Mouse (Mus musculus): Measurements from ENCODE around the gene Mogat2. TPM values are rescaled to one million over a fixed set of nuclear protein-coding genes. Genes with fewer than 3 reads are reported as not detected.

Mogat2 gene
- under 1 TPM in 1 of 2 experiments, not detected in 1; 0.41 TPM for total RNA-seq (2021)
- long read RNA-seq, experiment 1: 0 reads
- long read RNA-seq, experiment 2: 0 reads

GRCm38 (mm10) chr7:99238417-99238816, at the start of gene Mogat2:
TSS of gene Mogat2 (minus strand) at chr7:99238619.
- no peak for DNase-seq

- DNase-seq: no peak
These were observed 48.9 kb upstream of the Mogat2 start for GRCm38 (mm10) chr7:99287287-99287686.

DNA sequence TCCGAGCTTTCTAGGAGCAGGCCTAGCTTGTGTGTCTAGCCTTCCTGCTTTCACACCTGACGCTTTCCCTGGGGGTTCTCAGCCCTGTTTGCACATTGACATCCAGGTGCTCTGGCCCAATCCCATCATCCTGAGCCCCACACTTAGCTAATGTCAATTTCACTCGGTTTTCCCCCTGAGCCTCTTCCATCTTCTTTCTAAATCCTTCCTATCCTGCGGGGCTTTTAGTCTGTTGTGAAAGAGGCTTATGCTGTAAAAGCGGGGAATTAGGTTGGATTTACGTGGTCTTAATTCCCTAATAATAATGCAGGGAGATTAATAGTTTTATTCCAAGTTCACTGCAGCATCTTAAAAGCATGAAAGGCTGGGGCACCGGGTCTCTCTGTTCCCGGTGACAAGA, 41.2 kb upstream of the Mogat2 start:
- DNase-seq: no peak

GRCm38 (mm10) chr7:99278309-99278708, 39.9 kb upstream of the Mogat2 start:
- no peak for DNase-seq

DNA sequence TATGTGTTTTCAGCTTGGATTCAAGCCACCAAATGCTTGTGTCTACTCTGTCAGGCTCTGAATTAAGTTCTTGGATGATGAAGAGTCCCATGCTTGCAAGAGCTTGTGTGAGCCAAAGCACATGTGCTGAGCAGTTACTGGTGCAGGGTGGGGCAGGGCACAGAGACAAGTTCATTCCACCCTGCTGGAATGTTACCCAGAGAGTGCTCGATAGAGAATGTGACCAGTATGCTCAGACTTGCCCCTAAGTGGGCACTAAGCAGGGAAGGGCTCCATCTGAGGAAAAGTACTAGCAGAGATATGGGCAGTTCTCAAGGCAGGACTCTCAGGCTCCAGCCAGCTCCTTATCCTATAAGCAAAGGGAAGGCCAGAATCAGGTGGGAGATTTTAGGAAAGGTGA, 38.3 kb upstream of the Mogat2 start:
- no peak for DNase-seq

DNA sequence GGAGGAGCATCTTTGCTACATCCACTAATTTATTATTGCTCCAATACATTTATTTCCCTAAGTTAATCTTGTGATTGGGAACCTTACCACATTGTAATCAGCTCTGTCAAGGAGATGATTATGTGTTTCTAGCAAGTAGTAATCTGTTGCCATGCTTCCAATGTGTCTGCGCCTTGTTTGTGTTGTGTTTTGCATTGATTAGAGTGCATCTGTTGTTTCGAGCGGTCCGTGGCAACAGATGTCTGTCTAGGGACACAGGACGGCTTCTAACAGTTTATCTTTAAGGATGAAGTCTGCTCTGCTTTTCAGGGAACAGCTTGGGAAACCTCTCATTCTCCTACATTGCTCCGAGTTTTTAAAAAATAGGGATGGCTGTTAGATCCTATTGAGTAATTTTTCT, 36.7 kb upstream of the Mogat2 start:
- DNase-seq: no peak

- no peak for DNase-seq
These were observed 33.2 kb upstream of the Mogat2 start for GRCm38 (mm10) chr7:99271630-99272029.

DNA sequence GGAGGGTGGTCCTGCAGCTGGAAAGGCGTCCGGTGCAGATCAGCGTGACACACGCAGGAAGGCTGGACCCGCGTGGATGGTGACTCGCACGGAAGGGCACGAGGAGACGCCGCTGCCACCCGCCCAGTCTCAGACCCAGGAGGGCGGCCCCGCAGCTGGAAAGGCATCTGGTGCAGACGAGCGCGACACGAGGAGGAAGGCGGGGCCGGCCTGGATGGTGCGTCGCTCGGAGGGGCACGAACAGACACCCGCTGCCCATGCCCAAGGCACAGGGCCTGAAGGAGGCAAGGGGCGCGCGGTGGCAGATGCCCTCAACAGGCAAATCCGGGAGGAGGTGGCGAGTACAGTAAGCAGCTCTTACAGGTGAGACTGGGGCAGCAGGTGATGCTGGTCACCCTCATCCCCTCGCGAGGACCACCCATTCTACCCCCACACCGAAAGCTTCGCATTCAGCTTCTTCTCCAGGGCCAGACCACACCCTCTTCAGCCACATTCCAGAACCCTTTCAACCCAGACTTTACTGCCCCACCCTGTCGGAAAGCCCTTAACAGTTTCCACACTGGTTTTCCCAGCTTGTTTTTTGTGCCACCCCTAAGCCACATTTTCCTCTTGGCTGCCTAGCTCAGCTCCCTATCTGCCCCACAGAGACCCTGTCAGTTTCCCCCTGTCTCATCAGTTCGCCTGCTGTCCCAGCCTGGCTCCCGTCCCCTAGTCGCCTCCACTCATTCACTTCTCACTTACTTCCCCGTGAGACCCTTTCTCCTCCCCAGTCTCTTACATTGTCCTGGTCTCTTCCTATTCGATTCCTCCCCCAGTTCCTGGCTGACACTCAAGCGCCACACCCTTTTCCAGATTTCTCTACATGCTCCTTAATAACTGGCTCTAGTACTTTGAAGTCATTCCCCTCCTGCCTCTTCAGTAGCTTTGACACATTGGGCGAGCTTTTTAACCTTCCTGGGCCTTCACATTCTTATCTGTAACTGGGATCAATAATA, 30.8 kb upstream of the Mogat2 start:
- peak; percentile 29 for DNase-seq

GRCm38 (mm10) chr7:99268506-99268900, 30.1 kb upstream of the Mogat2 start:
- DNase-seq: no peak

DNA sequence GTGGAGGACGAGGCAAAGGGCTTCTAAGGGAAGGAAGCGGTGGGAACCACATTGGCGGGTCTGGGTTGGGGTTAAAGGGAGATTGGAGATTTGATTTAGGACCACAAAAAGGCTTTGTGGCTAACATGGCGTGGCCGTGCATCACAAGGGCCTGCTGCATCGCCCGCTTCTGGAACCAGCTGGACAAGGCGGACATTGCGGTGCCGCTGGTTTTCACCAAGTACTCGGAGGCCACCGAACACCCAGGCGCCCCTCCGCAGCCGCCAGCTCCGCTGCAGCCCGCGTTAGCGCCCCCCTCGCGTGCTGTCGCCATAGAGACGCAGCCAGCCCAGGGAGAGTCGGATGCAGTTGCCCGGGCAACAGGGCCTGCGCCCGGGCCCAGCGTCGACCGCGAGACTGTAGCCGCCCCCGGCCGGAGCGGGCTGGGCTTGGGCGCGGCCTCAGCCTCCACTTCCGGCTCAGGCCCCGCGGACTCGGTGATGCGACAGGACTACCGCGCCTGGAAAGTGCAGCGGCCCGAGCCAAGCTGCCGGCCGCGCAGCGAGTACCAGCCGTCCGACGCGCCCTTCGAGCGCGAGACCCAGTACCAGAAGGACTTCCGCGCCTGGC, 29.6 kb upstream of the Mogat2 start:
- DNase-seq: peak; percentile 63

DNA sequence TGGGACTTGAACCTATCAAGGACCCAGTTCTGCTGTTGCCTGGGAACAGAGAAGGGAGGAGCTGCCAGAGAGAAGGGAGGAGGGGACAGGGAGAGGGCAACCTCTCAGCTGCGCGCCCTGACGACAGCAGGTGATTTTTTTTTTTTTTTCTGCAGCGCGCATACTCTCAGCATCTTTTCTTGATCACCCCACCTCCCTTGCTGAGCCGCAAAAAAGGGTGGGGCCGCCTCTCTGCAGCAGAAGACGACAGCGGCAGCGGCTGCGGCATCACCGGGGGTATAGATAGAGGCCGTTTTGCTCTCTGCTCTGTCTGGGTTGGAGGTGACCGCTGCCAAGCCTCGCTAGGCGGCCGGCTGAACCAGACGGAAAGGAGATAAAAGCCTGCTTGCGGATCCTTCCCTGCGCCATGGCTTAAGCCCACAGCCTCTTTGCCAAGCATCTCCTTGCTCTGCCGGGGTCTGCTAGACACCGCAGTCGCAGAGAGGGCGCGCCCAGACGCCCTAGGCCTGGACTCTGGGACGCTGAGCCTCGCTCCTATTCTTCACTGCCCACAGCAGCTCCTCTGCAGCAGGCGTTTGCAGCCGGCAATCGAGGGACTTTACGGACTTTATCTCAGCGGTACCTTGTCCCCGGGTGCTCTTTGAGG, 29.0 kb upstream of the Mogat2 start, which contains the start of gene Map6:
Gene Map6, plus strand, starts transcription at position 197 of the 646 bp plus-strand sequence.
- no peak for DNase-seq

GRCm38 (mm10) chr7:99264597-99264996, 26.2 kb upstream of the Mogat2 start:
- no peak for DNase-seq

DNA sequence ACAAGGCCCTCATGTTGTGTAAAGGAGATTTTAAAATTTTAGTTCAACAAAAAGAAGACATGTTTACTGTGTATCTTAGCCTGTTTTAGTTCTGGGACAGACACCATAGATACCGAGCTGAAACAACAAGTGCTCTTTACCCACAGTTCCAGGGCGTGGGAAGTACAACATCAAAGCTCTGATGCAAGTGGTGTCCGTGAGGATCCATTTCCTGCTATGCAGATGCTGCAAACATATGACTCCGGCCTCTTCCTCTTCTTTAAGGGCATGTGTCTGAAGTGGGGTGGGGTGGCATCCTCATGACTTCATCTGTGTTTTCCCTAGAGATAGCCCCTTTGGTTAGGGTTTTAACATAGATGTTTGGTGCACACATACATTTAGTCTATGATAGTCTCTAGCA, 25.1 kb upstream of the Mogat2 start:
- DNase-seq: no peak

- DNase-seq: no peak
These were observed 23.5 kb upstream of the Mogat2 start for GRCm38 (mm10) chr7:99261900-99262299.

DNA sequence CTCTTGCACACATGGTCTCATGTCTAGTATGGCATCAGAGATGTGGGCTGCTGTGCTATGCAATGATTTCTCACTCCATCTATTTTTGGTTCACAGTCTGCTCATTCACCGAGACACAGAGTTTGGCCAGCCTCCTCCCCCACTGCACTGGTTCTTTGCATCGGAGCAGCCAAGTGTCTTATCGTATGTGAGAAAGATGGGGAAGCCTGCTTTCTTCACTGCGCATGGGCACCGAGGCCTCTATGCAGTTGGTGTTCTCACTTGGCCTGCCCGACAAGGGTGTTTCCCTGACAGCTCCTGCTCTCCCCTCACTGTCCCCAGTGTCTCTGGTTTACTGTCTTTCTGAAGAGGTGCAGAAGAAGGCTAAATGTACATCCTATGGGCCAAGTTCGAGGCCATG, 16.6 kb upstream of the Mogat2 start:
- no peak for DNase-seq

- no peak for DNase-seq
These were observed 12.0 kb upstream of the Mogat2 start for GRCm38 (mm10) chr7:99250386-99250785.

DNA sequence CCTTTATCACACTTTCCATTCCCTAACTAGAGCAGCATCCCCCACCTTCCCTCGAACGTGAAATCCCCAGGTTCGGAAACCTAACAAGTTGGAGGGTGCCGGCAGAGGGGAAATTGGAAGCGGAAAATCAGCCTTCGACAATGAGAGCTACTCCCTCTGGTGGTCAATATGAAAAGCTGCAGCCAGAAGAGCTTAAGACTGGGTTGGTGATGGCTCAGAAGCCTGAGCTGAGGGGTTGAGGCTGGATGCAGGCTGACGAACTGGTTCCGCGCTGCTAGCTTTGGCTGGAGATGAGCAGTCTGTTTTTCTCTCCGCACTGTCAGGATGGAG, 11.1 kb upstream of the Mogat2 start:
- peak; percentile 30 for DNase-seq

DNA sequence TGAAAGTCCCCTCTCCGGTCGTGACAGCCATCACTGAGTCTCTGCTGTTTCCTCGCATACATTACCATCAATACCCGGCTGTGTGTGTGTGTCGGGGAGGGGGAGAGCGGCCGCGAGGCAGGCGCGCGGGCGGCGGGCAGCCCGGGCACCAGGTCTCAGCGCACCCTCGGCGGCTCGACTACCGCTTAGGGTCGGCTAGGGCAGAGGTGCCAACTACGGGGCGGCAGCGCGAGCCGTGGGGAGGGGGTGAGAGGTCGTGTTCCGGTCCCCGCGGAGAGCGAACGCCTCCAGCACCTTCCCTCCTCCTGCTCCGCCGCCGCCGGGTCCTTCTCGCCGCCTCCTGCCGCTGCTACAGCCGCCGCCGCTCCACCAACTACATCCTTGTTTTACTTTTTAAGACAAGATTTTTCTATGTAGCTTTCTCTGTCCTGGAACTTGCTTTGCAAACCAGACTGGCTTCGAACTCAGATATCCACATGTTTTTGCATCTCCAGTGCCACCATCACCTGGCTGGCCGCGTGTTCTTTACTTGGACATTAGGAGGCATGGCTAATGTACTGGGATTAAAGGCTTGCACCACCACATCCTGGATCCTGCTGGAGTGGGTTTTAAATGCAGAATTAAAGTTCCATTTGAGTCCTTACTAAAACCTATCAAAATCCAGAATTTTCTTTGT, 10.6 kb upstream of the Mogat2 start:
- DNase-seq: no peak

DNA sequence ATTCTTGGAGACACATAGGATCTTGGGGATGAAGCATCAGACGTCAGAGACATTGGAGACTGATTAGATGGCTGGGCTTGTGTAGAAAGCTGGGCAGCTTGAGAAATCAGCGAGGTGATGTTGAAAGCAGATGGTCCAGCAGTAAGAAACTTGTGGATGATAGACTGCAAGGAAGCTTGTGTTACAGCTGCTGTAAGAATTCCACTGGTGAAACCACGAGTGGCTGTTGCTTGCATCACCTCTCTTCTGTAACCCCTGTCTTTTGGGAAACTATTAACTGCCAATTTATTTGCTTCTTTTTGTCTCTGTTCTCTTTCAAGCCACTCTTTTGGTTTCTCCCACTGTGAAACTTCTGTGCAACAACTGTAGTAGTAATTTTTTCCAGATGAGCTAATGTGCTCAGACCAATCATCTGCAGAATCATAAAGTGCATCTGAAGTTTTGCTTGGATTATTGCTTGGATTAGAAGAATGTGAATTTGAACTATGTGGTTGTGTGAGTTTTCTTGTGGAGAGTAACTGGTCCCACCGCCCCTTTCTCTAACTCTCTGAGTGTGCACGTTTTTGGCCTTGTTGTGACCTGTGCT, 9.8 kb upstream of the Mogat2 start:
- DNase-seq: no peak

DNA sequence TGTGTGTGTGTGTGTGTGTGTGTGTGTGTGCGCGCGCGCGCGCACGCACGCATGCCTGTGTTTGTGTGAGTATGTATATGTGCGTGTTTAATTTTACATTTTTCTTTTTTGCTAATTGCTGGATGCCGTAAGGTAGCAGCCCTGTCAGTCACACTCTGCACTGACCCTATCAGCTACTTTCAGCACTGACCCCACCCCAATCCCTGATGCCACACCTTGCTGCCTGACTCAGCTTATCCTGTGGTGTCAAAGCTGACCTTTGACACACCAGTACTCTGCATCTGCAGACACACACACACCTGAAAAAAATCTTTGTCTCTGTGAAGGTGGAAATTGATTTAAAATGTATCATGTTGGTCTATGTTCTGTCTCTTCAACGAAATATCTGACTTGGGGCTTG, 3.7 kb upstream of the Mogat2 start:
- DNase-seq: no peak

DNA sequence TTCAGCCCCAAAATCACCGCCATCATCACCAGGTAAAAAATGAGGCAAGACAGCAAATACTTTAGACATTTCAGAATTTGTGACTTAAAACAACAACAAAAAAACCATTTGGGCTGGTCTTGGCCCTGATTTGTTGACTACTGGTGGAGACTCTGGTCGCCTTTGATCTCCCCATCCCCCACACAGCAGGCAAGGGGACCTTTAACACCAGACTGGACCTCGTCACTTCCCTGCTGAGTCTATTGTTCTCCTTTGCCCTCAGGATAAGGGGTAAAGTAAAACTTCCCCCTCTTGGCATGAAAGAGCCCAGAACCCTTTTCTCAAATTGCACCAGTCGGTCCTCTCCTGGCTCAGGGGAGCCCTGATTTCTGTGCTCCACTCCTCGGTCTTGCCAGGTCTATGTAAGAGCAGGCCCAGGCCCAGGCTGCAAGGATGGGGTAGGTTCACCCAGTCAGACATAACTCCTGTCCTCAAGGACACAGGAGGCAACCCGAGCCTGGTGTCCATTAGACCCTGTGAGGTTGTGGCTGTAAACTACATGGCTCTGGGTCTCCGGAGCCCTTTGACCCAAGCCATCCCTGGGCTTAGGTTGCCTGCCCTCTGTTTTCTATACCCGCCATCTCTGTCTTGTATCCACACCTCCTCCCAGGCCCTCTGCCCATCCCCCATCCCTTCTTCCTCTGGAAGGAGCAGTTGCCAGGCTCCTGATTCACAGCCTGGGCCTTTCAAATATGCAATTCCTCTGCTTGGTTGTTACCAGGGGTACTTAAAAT, 1.3 kb downstream of the Mogat2 start:
- DNase-seq: no peak

Data from gastrocnemius, postnatal 10 days (tissue).